Mouse (Mus musculus) stomach, postnatal 0 days (tissue): ENCODE results near the gene Rassf6. TPM values are rescaled to one million over a fixed set of nuclear protein-coding genes. Genes with fewer than 3 reads are reported as not detected.
A peak's percentile ranks its signal among the peaks of the same experiment; 100 is the strongest.

Experiments used
- ATAC-seq: fragments of 200-750 bp; cut with Nextera tagmentation; 2 replicates; pipeline ENCODE4 v1.8.0; 2017; ENCODE audit not compliant: low FRiP score, low TSS enrichment
- DNase-seq: peaks from one replicate; pipeline ENCODE4 v3.0.0-alpha.2; 2016; ENCODE audit warnings: low spot score
- H3K27ac ChIP-seq: fragments of 300-500 bp; sonication (generic); replicated peaks from 2 replicates; pipeline ENCODE4 v1.5.1; 2014; ENCODE audit warnings: mild to moderate bottlenecking, control low read depth
- H3K27me3 ChIP-seq: fragments of 300-500 bp; sonication (generic); 2 replicates; pipeline ENCODE4 v1.6.1; 2014; ENCODE audit warnings: low read length; ENCODE audit not compliant: control insufficient read depth, insufficient read depth
- H3K36me3 ChIP-seq: fragments of 300-500 bp; sonication (generic); 2 replicates; pipeline ENCODE4 v1.6.1; 2014; ENCODE audit warnings: low read length, mixed read lengths; ENCODE audit not compliant: control insufficient read depth, insufficient read depth
- H3K4me1 ChIP-seq: fragments of 300-500 bp; sonication (generic); replicated peaks from 2 replicates; pipeline ENCODE4 v1.6.1; 2014; ENCODE audit warnings: antibody characterized with exemption; ENCODE audit not compliant: control insufficient read depth, insufficient read depth
- H3K4me2 ChIP-seq: fragments of 300-500 bp; sonication (generic); replicated peaks from 2 replicates; pipeline ENCODE4 v1.6.1; 2014; ENCODE audit warnings: low read depth, mild to moderate bottlenecking, control low read depth, moderate library complexity
- H3K4me3 ChIP-seq: fragments of 300-500 bp; sonication (generic); 2 replicates; pipeline ENCODE4 v1.5.1; 2014; ENCODE audit warnings: low read depth, low read length, control low read depth
- H3K9ac ChIP-seq: fragments of 300-500 bp; sonication (generic); 2 replicates; pipeline ENCODE4 v1.6.1; 2014; ENCODE audit warnings: mild to moderate bottlenecking, low read length, control low read depth, mixed read lengths
- H3K9me3 ChIP-seq: fragments of 300-500 bp; sonication (generic); 2 replicates; pipeline ENCODE4 v1.6.1; 2016; ENCODE audit warnings: low read length; ENCODE audit not compliant: control insufficient read depth
- CTCF ChIP-seq: IDR thresholded peaks from 2 replicates; pipeline ENCODE4 v1.5.1; 2016; ENCODE audit warnings: antibody characterized with exemption, low read depth, mild to moderate bottlenecking, moderate library complexity
- EP300 ChIP-seq: optimal IDR thresholded peaks from 2 replicates; pipeline ENCODE3; 2016; ENCODE audit warnings: antibody characterized with exemption
- WGBS: fragments of 180-500 bp; shearing (Covaris S2); extraction: QIAGEN DNeasy Blood & Tissue Kit; methylation state at CpG from one replicate; pipeline ENCODE4 v1.1.7; 2014; 5-methylcytosine and 5-hydroxymethylcytosine counted together
- polyA plus RNA-seq: library from polyadenylated mRNA; unstranded; fragments of >200 nt; fragmentation: Nextera tagmentation; extraction: Ambion mirVana; gene quantifications from 2 replicates; pipeline ENCODE4 v1.2.1, GENCODE M21; 2015

Gene Rassf6
- polyA plus RNA-seq, 1 experiment from 2014 or later, result 14.5 TPM

DNA sequence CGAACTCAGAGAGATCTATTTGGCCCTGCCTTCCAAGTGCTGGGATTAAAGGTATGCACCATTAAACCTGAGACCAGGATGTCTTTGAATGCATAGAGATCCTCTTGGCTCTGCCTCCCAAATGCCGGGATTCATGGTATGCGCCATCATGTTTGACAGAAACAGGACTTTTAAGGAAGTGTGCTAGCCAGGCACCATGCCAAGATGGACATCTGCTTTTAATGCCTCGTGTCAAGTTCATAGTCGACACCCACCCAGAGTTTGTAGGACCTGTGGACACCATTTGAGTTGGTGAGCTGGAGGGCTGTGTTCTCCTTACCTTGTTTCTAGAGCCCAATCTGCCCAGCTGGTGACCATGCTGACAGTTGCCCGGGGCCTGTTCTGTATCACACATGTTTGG is 48.5 kb downstream of the Rassf6 start:
- Histone ChIP-seq H3K4me2 (no peak overlapping the region), H3K4me3 (no peak overlapping the region), H3K27ac (no peak overlapping the region), H3K9me3 (no peaks in the 10 kb centered on the region), H3K9ac (no peak overlapping the region), H3K4me1 (no peaks in the 10 kb centered on the region), H3K36me3 (no peaks in the 10 kb centered on the region), H3K27me3 (no peaks in the 10 kb centered on the region)
- 73% methylated on average over 6 of the region's 6 CpGs for WGBS
- DNase-seq (no peak), ATAC-seq (no peak)
- no peak for TF ChIP-seq EP300
- no peak for TF ChIP-seq CTCF

DNA sequence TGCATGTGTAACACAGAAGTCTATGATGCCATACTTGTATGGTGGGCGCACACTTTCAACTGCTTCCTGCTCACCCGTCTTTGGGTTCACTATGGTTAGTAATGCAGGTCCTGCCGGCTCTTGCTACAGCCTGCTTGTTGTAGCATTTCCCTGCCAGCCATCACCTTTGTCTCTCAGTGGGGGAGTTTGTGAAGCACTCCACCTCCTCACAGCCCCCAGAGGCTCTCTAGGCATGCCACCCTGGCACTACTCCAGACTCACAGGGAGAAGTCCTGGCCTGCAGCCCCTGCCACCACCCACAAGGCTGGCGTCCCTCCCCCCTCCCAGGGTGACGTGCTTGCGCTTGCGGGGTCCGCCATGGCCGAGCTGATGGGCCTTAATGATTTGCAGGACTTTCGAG is 49.8 kb downstream of the Rassf6 start:
- H3K27me3 ChIP-seq, result no peaks in the 10 kb centered on the region
- WGBS, result 76% methylated on average over 10 of the region's 10 CpGs
- H3K4me1 ChIP-seq, result no peaks in the 10 kb centered on the region
- H3K4me3 ChIP-seq, result no peak overlapping the region
- H3K27ac ChIP-seq, result no peak overlapping the region
- H3K9me3 ChIP-seq, result no peaks in the 10 kb centered on the region
- TF ChIP-seq EP300, result no peak
- no peak for TF ChIP-seq CTCF
- no peaks in the 10 kb centered on the region for H3K36me3 ChIP-seq
- ATAC-seq (no peak), DNase-seq (no peak)
- no peak overlapping the region for H3K4me2 ChIP-seq
- H3K9ac ChIP-seq, result no peak overlapping the region

DNA sequence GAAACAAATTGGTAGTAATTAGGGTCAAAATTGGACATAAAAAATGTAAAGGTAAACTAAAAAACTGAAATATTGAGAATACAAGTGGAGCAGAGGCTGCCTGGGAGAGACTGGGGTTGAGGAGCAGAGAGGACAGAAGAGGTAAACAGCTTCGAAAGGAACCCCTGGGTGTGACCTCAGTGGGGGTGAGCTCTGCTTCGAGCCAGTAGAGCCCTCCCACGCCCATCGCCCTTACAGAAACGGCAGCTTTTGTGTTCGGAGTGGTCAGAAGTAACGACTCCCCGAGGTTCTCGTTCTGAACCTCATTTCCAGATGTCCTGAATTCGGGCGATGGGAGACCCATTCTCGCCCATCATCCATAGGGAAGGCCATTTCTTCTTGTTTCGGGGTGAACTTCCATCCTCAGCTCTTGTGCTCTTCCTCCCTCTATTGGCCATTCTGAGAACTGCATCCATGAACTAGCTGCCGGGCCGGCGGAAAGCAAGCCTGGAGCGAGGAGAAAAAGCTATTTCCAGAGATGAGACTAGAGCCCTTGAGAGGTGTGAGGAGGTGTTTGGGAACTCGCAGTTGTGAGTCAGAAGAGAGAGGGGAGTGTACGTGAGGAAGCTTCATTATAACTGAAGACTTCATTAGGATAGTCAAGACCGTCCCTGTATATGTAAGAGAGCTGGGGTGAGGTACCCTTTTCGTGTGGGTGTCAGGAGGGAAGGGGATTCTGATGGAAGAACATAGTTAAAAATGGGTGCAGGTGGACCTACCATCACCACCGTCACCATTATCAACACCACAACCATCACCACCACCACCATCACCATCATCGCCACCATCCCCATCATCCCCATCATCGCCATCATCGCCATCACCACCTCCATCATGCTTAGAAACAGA is 51.5 kb downstream of the Rassf6 start:
- Histone ChIP-seq H3K4me3 (peak overlapping the region; percentile 40), H3K27ac (no peak overlapping the region), H3K27me3 (no peaks in the 10 kb centered on the region), H3K9ac (peak overlapping the region; percentile 45; the same call in 1 of the 2 replicates), H3K36me3 (no peaks in the 10 kb centered on the region), H3K4me1 (no peaks in the 10 kb centered on the region), H3K4me2 (peak overlapping the region; percentile 58), H3K9me3 (no peaks in the 10 kb centered on the region)
- 24% methylated on average over 25 of the region's 25 CpGs for WGBS
- peak; percentile 99 for TF ChIP-seq CTCF
- no peak for TF ChIP-seq EP300
- DNase-seq, result peak; percentile 71
- peak; percentile 51 for ATAC-seq

DNA sequence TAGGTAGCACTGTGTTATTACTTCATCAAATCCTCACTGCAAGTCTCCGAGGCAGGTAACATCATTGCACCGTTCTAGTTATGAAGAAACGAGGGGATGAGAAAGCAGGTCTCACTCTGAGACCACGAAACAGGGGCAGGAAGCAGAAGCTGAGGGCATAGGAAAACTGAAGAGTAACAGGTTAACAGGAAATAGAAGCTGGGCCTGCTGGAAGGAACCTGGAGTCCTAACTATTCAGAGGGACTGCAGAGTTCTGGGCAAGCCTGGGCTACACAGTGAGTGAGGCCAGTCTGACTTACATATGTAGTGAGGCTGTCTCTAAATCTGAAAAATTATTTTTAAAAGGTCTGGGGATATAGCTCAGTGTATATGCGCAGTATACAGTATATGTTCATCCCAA is 52.4 kb downstream of the Rassf6 start:
- H3K36me3 ChIP-seq, result no peaks in the 10 kb centered on the region
- no peak overlapping the region for H3K27ac ChIP-seq
- no peaks in the 10 kb centered on the region for H3K27me3 ChIP-seq
- H3K9me3 ChIP-seq, result no peaks in the 10 kb centered on the region
- TF ChIP-seq EP300 (no peak), CTCF (no peak)
- H3K4me2 ChIP-seq, result no peak overlapping the region
- no peaks in the 10 kb centered on the region for H3K4me1 ChIP-seq
- no peak overlapping the region for H3K4me3 ChIP-seq
- 93% methylated on average over 5 of the region's 5 CpGs for WGBS
- H3K9ac ChIP-seq, result no peak overlapping the region
- DNase-seq (no peak), ATAC-seq (no peak)

DNA sequence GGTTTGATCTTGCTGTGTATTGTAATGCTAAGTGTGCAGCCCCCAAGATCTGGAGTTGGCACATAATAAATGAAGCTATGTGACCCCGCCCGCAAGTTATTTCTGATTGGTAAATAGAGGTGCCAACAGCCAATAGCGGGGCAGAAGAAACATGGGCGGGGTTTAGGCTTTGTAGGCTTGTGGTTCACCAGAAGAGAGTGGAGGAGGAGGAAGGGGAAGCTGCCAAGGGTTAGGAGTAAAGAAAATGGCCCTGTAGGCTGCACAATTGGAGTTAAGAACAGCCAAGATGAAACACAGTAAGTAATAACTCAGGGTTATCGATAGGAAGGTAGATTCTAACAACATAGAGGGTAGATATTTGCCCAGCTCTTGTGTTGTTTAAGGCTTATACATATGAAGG is 53.9 kb downstream of the Rassf6 start:
- ATAC-seq, result no peak
- H3K36me3 ChIP-seq, result no peaks in the 10 kb centered on the region
- H3K9ac ChIP-seq, result no peak overlapping the region
- no peak overlapping the region for H3K4me3 ChIP-seq
- H3K9me3 ChIP-seq, result no peaks in the 10 kb centered on the region
- TF ChIP-seq CTCF (no peak), EP300 (no peak)
- WGBS, result 79% methylated on average over 5 of the region's 5 CpGs
- no peaks in the 10 kb centered on the region for H3K4me1 ChIP-seq
- H3K27ac ChIP-seq, result no peak overlapping the region
- H3K27me3 ChIP-seq, result no peaks in the 10 kb centered on the region
- no peak overlapping the region for H3K4me2 ChIP-seq
- DNase-seq, result no peak

DNA sequence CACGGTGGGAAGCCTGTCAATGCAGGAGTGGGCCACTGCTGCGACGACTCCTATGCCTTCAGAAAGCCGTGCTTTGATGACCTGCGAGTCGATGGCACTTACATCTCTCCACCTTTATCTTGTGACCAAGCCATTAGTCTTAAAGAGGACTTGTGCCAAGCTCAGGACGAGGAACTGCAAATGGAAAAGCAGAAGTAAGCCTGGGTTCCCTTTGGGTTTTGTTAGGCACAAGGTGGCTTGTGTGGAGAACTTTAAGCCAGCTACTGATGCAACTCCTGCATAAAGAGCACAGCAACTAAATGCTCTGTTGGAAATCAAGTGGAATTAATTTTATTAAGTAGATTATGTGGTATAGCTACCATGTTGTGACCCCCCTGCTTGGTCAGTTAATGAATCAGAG is 55.7 kb downstream of the Rassf6 start:
- no peaks in the 10 kb centered on the region for H3K4me1 ChIP-seq
- no peak overlapping the region for H3K4me2 ChIP-seq
- DNase-seq (no peak), ATAC-seq (no peak)
- no peak overlapping the region for H3K27ac ChIP-seq
- no peak overlapping the region for H3K4me3 ChIP-seq
- H3K27me3 ChIP-seq, result no peaks in the 10 kb centered on the region
- H3K36me3 ChIP-seq, result no peaks in the 10 kb centered on the region
- 65% methylated on average over 7 of the region's 7 CpGs for WGBS
- TF ChIP-seq EP300 (no peak), CTCF (no peak)
- no peak overlapping the region for H3K9ac ChIP-seq
- H3K9me3 ChIP-seq, result no peaks in the 10 kb centered on the region
